Mouse (Mus musculus): ENCODE measurements around the gene Plin4. TPM values are rescaled to one million over a fixed set of nuclear protein-coding genes. Genes with fewer than 3 reads are reported as not detected.
A peak's percentile ranks its signal among the peaks of the same experiment; 100 is the strongest.

Plin4 gene
- total RNA-seq, 2 experiments from 2014 or later: 118 to 175 TPM

GRCm38 (mm10) chr17:56103465-56104285, 5.9 kb downstream of the Plin4 start:
- DNase-seq: peak in 1 of 2 experiments; percentile 62

- DNase-seq: peak in 1 of 2 experiments; percentile 38
These were observed 6.7 kb downstream of the Plin4 start for GRCm38 (mm10) chr17:56102927-56103326.

- DNase-seq: peak in 1 of 2 experiments; percentile 29
These were observed 7.4 kb downstream of the Plin4 start for GRCm38 (mm10) chr17:56102158-56102557.

DNA sequence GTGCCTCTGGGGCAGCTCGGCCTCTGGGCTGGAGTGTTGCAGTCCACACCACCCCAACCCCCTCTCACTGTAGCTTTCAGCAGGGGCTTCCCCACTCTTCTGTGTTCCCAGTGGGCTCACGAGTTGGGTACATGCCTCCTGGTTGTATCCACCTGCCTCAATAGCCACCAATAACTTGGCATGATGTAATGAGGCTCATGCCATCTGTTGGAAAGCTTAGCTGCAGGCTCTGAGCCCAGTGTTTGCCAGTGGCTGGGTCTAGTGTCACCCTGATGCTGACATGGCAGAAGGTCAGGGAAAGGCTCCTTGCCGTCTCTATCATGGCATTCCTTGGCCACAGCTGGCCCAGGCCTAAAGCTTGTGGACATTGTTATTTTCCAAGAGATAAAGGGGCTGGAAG, 8.8 kb downstream of the Plin4 start:
- peak in 1 of 2 experiments; percentile 56 for DNase-seq

GRCm38 (mm10) chr17:56098711-56099572, 10.7 kb downstream of the Plin4 start:
- DNase-seq: peak in 1 of 2 experiments; percentile 31

DNA sequence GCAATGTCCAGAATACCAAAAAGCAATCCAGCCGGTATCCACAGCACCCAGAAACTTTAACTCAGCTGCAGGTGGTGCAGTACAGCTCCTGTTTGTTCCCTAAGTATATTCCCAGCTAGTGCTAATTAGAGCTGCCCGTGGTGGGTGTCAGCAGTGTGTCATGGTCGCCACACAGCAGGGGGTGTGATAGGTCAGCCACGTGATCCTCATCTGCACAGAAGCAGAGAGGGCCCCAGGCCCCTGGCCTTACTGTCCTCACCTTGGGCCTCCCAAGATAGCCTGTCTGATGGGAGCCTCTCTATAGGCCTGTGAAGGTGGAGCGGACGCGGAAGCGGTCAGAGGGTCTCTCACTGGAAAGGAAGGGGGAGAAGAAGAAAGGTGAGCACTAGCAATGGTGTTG, 11.4 kb downstream of the Plin4 start:
- no peak for DNase-seq

GRCm38 (mm10) chr17:56096883-56097282, 12.7 kb downstream of the Plin4 start:
- DNase-seq: no peak

DNA sequence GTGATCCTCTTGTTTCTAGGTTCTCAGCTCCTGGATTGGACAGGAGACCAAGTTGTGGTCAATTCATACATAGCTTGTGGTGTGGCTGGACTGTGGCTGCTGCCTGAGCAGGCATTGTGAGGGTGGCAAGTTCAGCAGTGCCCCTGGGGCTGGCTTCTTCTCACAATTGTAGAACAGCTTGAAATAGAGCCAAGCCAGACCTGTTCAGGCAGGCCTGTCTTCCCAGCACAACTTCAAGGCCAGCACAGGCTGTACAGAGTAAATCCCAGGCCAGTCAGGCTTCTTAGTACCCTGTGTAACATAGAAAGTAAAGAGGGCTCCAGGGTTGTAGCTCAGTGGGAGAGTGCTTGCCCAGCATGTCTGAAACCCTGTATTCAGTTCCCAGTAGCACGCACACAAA, 16.8 kb downstream of the Plin4 start:
- no peak for DNase-seq

DNA sequence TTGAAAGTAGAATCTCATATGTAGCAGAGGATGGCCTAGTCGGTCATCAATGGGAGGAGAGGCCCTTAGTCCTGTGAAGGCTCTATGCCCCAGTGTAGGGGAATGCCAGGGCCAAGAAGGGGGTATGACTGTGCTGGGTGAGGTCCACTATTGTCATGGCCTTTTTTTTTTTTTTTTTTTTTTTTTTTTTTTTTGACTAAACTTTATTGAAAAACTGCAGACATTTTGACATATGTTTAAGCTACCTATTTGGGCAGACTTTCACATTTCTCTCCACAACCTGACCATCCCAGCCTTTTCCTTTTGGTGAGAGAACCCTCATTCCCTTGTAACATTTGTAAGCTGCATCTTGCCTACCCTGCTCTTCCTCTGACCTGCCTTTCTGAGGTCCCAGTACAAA, 17.3 kb downstream of the Plin4 start:
- no peak for DNase-seq

DNA sequence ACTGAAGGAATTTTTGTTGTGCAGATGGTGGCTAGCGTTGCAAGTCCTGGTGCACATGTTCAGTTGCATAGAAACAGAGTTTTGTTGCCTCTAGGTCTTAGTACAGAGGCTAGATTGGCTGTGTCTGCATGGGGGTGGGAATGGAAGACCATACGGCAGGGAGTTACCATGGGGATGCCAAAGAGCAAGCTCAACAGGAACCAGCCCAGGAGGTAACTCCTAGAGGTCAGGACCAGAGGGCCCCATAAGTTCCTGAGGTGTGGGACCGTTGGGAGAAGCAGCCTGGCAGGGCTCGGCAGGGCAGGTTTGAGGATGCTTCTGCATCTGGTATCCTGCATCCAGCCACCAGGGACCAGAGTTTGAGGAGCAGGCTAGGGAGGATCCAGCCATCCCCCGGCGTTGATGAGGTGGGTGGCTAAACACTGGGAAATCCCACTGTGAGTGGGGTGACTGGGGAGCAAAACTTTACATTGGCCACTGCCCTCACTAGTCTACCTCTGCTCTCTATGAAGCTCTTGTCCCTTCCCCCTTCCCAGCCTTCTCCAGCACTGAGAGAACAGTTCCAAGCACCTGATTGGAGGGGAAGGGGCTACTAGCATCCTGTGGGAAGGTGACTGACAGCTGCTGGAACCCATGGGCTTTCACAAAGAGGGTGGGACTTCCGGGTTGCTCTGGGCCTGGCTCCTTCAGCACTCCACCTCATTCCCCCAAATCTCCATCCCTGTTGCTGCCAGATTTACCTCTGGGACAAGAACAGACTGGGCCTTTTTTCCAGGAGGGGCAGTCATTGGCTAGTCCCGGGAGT, 28.6 kb downstream of the Plin4 start:
- no peak for DNase-seq

GRCm38 (mm10) chr17:56079921-56080320, 29.7 kb downstream of the Plin4 start:
- DNase-seq: no peak

DNA sequence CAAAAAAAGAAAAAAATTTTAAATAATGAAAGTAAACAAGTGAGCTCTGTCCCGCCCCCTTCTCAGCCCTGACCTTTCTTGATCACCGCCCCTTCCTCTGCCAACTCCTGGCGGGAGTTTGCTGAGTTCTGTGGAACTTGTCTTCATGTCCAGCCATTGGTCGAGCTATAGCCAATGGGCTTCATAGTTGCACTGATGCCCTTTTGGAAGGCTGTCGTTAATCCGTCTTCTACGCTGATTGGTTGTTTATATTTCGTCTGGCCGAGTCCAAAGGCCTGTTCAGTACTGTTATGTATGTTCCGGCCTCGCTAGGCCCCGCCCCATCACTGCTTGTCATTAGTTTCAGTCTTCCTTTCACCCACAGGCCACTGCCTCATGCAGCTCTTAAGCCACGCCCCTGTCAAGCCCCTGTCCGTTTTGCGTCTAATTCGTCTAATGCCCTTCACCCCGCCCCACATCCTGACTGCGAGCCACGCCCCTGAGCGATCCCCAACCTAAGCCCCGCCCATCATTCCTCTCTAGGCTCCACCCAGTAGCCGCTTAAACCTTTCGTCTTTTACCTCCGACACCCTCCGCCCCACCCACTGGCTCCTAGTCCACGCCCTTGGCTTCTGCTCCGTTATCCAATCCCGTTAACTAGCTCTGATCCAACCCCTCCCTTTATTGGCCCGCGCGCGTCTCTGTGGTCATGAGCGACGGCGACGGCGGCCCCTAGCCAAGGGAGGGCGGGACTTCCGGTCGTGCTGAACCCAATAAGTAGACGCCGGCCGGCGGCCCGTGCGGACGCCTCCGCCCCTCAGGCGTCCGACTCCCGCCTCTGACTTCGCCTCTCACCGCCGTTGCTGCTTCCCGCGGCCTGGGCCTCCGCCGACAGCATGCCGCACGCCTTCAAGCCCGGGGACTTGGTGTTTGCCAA, 30.5 kb downstream of the Plin4 start, which contains the start of gene Hdgfl2:
Hdgfl2 (plus strand) TSS at position 755 of the 916 bp plus-strand sequence.
- peak; percentile 100 for DNase-seq

GRCm38 (mm10) chr17:56078361-56078760, 31.2 kb downstream of the Plin4 start:
- DNase-seq: peak in 1 of 2 experiments; percentile 46

DNA sequence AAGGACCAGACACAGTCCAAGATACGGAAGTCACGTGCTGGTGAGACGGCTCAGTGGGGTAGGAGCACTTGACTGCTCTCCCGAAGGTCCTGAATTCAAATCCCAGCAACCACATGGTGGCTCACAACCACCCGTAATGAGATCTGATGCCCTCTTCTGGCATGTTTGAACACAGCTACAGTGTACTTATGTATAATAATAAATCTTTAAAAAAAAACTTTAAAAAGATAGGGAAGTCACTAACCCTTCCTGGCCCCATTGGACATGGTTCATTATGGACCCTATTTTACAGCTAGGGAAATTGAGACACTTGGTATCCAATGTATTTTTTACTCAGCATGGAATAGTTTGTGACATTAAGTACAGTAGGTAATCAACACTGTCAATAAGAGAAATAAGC, 32.1 kb downstream of the Plin4 start:
- no peak for DNase-seq

- peak; percentile 98 for DNase-seq
These were observed 34.8 kb downstream of the Plin4 start, which contains the start of gene Ubxn6 for GRCm38 (mm10) chr17:56074827-56075208. Gene Ubxn6 (minus strand): TSS chr17:56075028.

- DNase-seq: peak; percentile 85 to 91
These were observed 35.3 kb downstream of the Plin4 start for GRCm38 (mm10) chr17:56074097-56074826.

DNA sequence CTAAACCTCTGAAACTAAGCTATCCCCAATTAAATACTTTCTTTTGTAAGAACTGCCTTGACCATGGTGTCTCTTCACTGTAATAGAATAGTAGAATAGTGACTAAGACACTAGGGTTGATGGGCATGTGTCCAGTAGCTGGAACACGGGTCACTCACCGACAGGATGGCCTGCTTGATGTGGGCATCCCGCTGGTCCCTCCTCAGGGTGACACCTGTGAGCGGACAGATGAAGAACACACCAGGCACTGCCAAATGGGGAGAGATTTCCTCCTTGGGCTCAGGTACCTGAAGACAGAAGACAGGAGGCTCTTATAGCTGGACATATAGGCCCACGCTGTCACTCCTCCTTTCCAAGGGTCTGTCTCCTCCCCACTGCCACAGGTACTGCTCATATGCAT, 37.4 kb downstream of the Plin4 start:
- no peak for DNase-seq

DNA sequence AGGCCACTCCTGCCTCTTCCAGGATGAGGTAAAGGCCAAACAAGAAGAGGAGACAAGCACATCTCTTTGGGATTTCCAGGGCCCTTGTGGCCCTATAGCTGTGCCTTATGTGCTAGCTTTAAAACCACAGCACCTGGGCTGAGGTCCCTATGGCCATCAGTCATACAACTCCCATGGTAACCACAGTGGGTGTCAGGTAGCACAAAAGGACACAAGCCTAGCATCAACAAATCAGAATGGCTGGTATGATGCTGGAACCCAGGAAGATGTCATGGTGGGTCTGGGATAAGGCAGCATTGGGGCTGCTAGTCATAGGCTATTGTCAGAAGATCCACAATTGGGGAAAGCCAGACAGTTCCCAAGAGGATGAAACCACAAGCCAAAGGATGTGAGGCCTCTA, 38.5 kb downstream of the Plin4 start:
- no peak for DNase-seq

GRCm38 (mm10) chr17:56069066-56069465, 40.5 kb downstream of the Plin4 start:
- DNase-seq: no peak

- DNase-seq: no peak
These were observed 43.2 kb downstream of the Plin4 start for GRCm38 (mm10) chr17:56066451-56066850.
